Mouse (Mus musculus): ENCODE measurements at regions not wholly inside any gene's neighbourhood (a gene's known extent, or its start where the extent isn't known, plus 50 kb on each side); places are given as distances from the start of the nearest gene placed in this dataset.

GRCm38 (mm10) chr7:66490073-66490472 is 62.8 kb upstream of the Aldh1a3 start:
- no peak for DNase-seq

- no peak for DNase-seq
Measured at GRCm38 (mm10) chr7:66487751-66488150, 60.4 kb upstream of the Aldh1a3 start.

- DNase-seq, result no peak
Measured at GRCm38 (mm10) chr7:66480446-66480845, 53.1 kb upstream of the Aldh1a3 start.

GRCm38 (mm10) chr7:66479321-66479720 is 52.0 kb upstream of the Aldh1a3 start:
- DNase-seq, result no peak

GRCm38 (mm10) chr7:66478106-66478505 is 50.8 kb upstream of the Aldh1a3 start:
- DNase-seq, result no peak

- DNase-seq, result no peak
Measured at GRCm38 (mm10) chr7:66477475-66477874, 50.2 kb upstream of the Aldh1a3 start.
